Mouse (Mus musculus): Measurements from ENCODE around the gene Vmn1r15. TPM values are rescaled to one million over a fixed set of nuclear protein-coding genes. Genes with fewer than 3 reads are reported as not detected.

Gene Vmn1r15
- polyA plus RNA-seq (2012; rRNA removed), result not detected in 2 replicates

GRCm38 (mm10) chr6:57257652-57258051 lies at the start of gene Vmn1r15:
Gene Vmn1r15 (plus strand): TSS chr6:57257952.

GRCm38 (mm10) chr6:57231386-57231785 lies 26.4 kb upstream of the Vmn1r15 start, which contains the start of gene Vmn1r14:
Gene Vmn1r14 (plus strand): TSS chr6:57231686.

Other genes starting within 250 kb of the Vmn1r15 start
- gene Vmn1r7, start 232.6 kb upstream of the Vmn1r15 start, polyA plus RNA-seq (2012; rRNA removed), result not detected in 2 replicates
- gene Vmn1r8, start 225.7 kb upstream of the Vmn1r15 start, polyA plus RNA-seq (2012; rRNA removed), result not detected in 2 replicates
- gene Vmn1r9, start 191.2 kb upstream of the Vmn1r15 start, polyA plus RNA-seq (2012; rRNA removed), result not detected in 2 replicates
- not detected in 2 replicates for gene Vmn1r10, start 148.5 kb upstream of the Vmn1r15 start, polyA plus RNA-seq (2012; rRNA removed)
- not detected in 2 replicates for gene Vmn1r11, start 124.5 kb upstream of the Vmn1r15 start, polyA plus RNA-seq (2012; rRNA removed)
- not detected in 2 replicates for gene Vmn1r12, start 101.0 kb upstream of the Vmn1r15 start, polyA plus RNA-seq (2012; rRNA removed)
- gene Vmn1r13, start 54.7 kb upstream of the Vmn1r15 start, polyA plus RNA-seq (2012; rRNA removed), result not detected in 2 replicates
- gene Vmn1r14, start 26.3 kb upstream of the Vmn1r15 start, polyA plus RNA-seq (2012; rRNA removed), result not detected in 2 replicates
- not detected in 2 replicates for gene Vmn1r16, start 71.5 kb downstream of the Vmn1r15 start, polyA plus RNA-seq (2012; rRNA removed)
- not detected in 2 replicates for gene Vmn1r17, start 105.8 kb downstream of the Vmn1r15 start, polyA plus RNA-seq (2012; rRNA removed)
- gene Vmn1r18, start 137.8 kb downstream of the Vmn1r15 start, polyA plus RNA-seq (2012; rRNA removed), result not detected in 2 replicates
- not detected in 2 replicates for gene Vmn1r19, start 145.8 kb downstream of the Vmn1r15 start, polyA plus RNA-seq (2012; rRNA removed)
- gene Vmn1r20, start 171.0 kb downstream of the Vmn1r15 start, polyA plus RNA-seq (2012; rRNA removed), result not detected in 2 replicates